Mouse (Mus musculus): ENCODE data around the gene Tbx19. TPM values are rescaled to one million over a fixed set of nuclear protein-coding genes. Genes with fewer than 3 reads are reported as not detected.

Gene Tbx19
- polyA plus RNA-seq, 1 experiment from 2014 or later, result 0.13 TPM

- H3K9ac ChIP-seq (ENCODE audit: low read length), result no peak overlapping the region
- H3K9me3 ChIP-seq (replicated peaks; ENCODE audit: control insufficient read depth, low read length), result no peaks in the 10 kb centered on the region
- H3K4me3 ChIP-seq (ENCODE audit: low read depth, low read length), result no peak overlapping the region
- DNase-seq (ENCODE audit: low spot score) (no peak), ATAC-seq (no peak)
- no peaks in the 10 kb centered on the region for H3K27me3 ChIP-seq (replicated peaks; ENCODE audit: control insufficient read depth, insufficient read depth, low read length)
- 72% methylated on average over 10 of the region's 10 CpGs for WGBS
- no peak overlapping the region for H3K27ac ChIP-seq (ENCODE audit: low read depth, low read length)
- peaks cover 8% of the 10 kb centered on the region; the same call in 1 of the 2 replicates for H3K4me1 ChIP-seq (ENCODE audit: control insufficient read depth, insufficient read depth, low read length)
- H3K36me3 ChIP-seq (ENCODE audit: control insufficient read depth, insufficient read depth, low read length), result no peaks in the 10 kb centered on the region
- H3K4me2 ChIP-seq (ENCODE audit: low read length), result no peak overlapping the region
Measured at GRCm38 (mm10) chr1:165188806-165189580, 28.4 kb upstream of the Tbx19 start.

- peaks cover 4% of the 10 kb centered on the region; the same call in 1 of the 2 replicates for H3K4me1 ChIP-seq (ENCODE audit: control insufficient read depth, insufficient read depth, low read length)
- H3K36me3 ChIP-seq (ENCODE audit: control insufficient read depth, insufficient read depth, low read length), result no peaks in the 10 kb centered on the region
- H3K9me3 ChIP-seq (replicated peaks; ENCODE audit: control insufficient read depth, low read length), result no peaks in the 10 kb centered on the region
- H3K27ac ChIP-seq (ENCODE audit: low read depth, low read length), result 0 out of 2 replicates have a peak overlapping the region, but pooled peaks have one; percentile 44
- no peak overlapping the region for H3K4me2 ChIP-seq (ENCODE audit: low read length)
- DNase-seq (ENCODE audit: low spot score) (peak; percentile 34), ATAC-seq (peak; percentile 30; the same call in 1 of the 2 replicates)
- H3K4me3 ChIP-seq (ENCODE audit: low read depth, low read length), result no peak overlapping the region
- whole genome bisulfite sequencing, result 47% methylated on average over 5 of the region's 5 CpGs
- no peaks in the 10 kb centered on the region for H3K27me3 ChIP-seq (replicated peaks; ENCODE audit: control insufficient read depth, insufficient read depth, low read length)
- H3K9ac ChIP-seq (ENCODE audit: low read length), result no peak overlapping the region
Measured at GRCm38 (mm10) chr1:165187357-165187756, 26.8 kb upstream of the Tbx19 start.

GRCm38 (mm10) chr1:165186491-165186890, 25.9 kb upstream of the Tbx19 start:
- no peak for ATAC-seq

GRCm38 (mm10) chr1:165185116-165185515, 24.5 kb upstream of the Tbx19 start:
- Histone ChIP-seq H3K9ac (ENCODE audit: low read length) (no peak overlapping the region), H3K9me3 (replicated peaks; ENCODE audit: control insufficient read depth, low read length) (no peaks in the 10 kb centered on the region), H3K4me1 (ENCODE audit: control insufficient read depth, insufficient read depth, low read length) (peaks cover 4% of the 10 kb centered on the region; the same call in 1 of the 2 replicates), H3K36me3 (ENCODE audit: control insufficient read depth, insufficient read depth, low read length) (no peaks in the 10 kb centered on the region), H3K4me2 (ENCODE audit: low read length) (no peak overlapping the region), H3K27ac (ENCODE audit: low read depth, low read length) (no peak overlapping the region), H3K4me3 (ENCODE audit: low read depth, low read length) (no peak overlapping the region), H3K27me3 (replicated peaks; ENCODE audit: control insufficient read depth, insufficient read depth, low read length) (no peaks in the 10 kb centered on the region)
- WGBS, result 39% methylated on average over 7 of the region's 7 CpGs
- ATAC-seq, result no peak
- DNase-seq (ENCODE audit: low spot score), result no peak

More at GRCm38 (mm10) chr1:165186491-165186890, 25.9 kb upstream of the Tbx19 start:
- peaks cover 4% of the 10 kb centered on the region; the same call in 1 of the 2 replicates for H3K4me1 ChIP-seq (ENCODE audit: control insufficient read depth, insufficient read depth, low read length)
- no peaks in the 10 kb centered on the region for H3K36me3 ChIP-seq (ENCODE audit: control insufficient read depth, insufficient read depth, low read length)
- 79% methylated on average over 12 of the region's 12 CpGs for WGBS
- H3K4me3 ChIP-seq (ENCODE audit: low read depth, low read length), result no peak overlapping the region
- DNase-seq (ENCODE audit: low spot score), result no peak
- no peak overlapping the region for H3K4me2 ChIP-seq (ENCODE audit: low read length)
- H3K27me3 ChIP-seq (replicated peaks; ENCODE audit: control insufficient read depth, insufficient read depth, low read length), result no peaks in the 10 kb centered on the region
- no peak overlapping the region for H3K27ac ChIP-seq (ENCODE audit: low read depth, low read length)
- no peaks in the 10 kb centered on the region for H3K9me3 ChIP-seq (replicated peaks; ENCODE audit: control insufficient read depth, low read length)
- 0 out of 2 replicates have a peak overlapping the region, but pooled peaks have one; percentile 13 for H3K9ac ChIP-seq (ENCODE audit: low read length)

- Histone ChIP-seq H3K27ac (ENCODE audit: low read depth, low read length) (no peak overlapping the region), H3K4me1 (ENCODE audit: control insufficient read depth, insufficient read depth, low read length) (peaks cover 4% of the 10 kb centered on the region; the same call in 1 of the 2 replicates), H3K36me3 (ENCODE audit: control insufficient read depth, insufficient read depth, low read length) (no peaks in the 10 kb centered on the region), H3K4me3 (ENCODE audit: low read depth, low read length) (no peak overlapping the region), H3K4me2 (ENCODE audit: low read length) (no peak overlapping the region), H3K9ac (ENCODE audit: low read length) (no peak overlapping the region), H3K27me3 (replicated peaks; ENCODE audit: control insufficient read depth, insufficient read depth, low read length) (no peaks in the 10 kb centered on the region), H3K9me3 (replicated peaks; ENCODE audit: control insufficient read depth, low read length) (no peaks in the 10 kb centered on the region)
- WGBS, result 90% methylated on average over 3 of the region's 3 CpGs
- DNase-seq (ENCODE audit: low spot score) (no peak), ATAC-seq (no peak)
Measured at GRCm38 (mm10) chr1:165184178-165184577, 23.6 kb upstream of the Tbx19 start.

GRCm38 (mm10) chr1:165183400-165183799, 22.8 kb upstream of the Tbx19 start:
- DNase-seq (ENCODE audit: low spot score), result no peak
- Histone ChIP-seq H3K9me3 (replicated peaks; ENCODE audit: control insufficient read depth, low read length) (no peaks in the 10 kb centered on the region), H3K4me1 (ENCODE audit: control insufficient read depth, insufficient read depth, low read length) (peaks cover 4% of the 10 kb centered on the region; the same call in 1 of the 2 replicates), H3K9ac (ENCODE audit: low read length) (no peak overlapping the region), H3K36me3 (ENCODE audit: control insufficient read depth, insufficient read depth, low read length) (no peaks in the 10 kb centered on the region), H3K27me3 (replicated peaks; ENCODE audit: control insufficient read depth, insufficient read depth, low read length) (no peaks in the 10 kb centered on the region), H3K27ac (ENCODE audit: low read depth, low read length) (no peak overlapping the region), H3K4me3 (ENCODE audit: low read depth, low read length) (no peak overlapping the region), H3K4me2 (ENCODE audit: low read length) (no peak overlapping the region)
- no peak for ATAC-seq
- 81% methylated on average over 6 of the region's 6 CpGs for WGBS

GRCm38 (mm10) chr1:165179321-165179720, 18.7 kb upstream of the Tbx19 start:
- no peak overlapping the region for H3K4me2 ChIP-seq (ENCODE audit: low read length)
- no peak for ATAC-seq
- no peak overlapping the region for H3K9ac ChIP-seq (ENCODE audit: low read length)
- H3K4me1 ChIP-seq (ENCODE audit: control insufficient read depth, insufficient read depth, low read length), result no peaks in the 10 kb centered on the region
- H3K27me3 ChIP-seq (replicated peaks; ENCODE audit: control insufficient read depth, insufficient read depth, low read length), result no peaks in the 10 kb centered on the region
- no peak overlapping the region for H3K27ac ChIP-seq (ENCODE audit: low read depth, low read length)
- no peak overlapping the region for H3K4me3 ChIP-seq (ENCODE audit: low read depth, low read length)
- WGBS, result 84% methylated on average over 5 of the region's 5 CpGs
- no peaks in the 10 kb centered on the region for H3K9me3 ChIP-seq (replicated peaks; ENCODE audit: control insufficient read depth, low read length)
- DNase-seq (ENCODE audit: low spot score), result no peak
- H3K36me3 ChIP-seq (ENCODE audit: control insufficient read depth, insufficient read depth, low read length), result no peaks in the 10 kb centered on the region

GRCm38 (mm10) chr1:165178075-165178474, 17.5 kb upstream of the Tbx19 start:
- no peak overlapping the region for H3K9ac ChIP-seq (ENCODE audit: low read length)
- no peak overlapping the region for H3K27ac ChIP-seq (ENCODE audit: low read depth, low read length)
- DNase-seq (ENCODE audit: low spot score) (no peak), ATAC-seq (no peak)
- 78% methylated on average over 6 of the region's 6 CpGs for WGBS
- H3K4me3 ChIP-seq (ENCODE audit: low read depth, low read length), result no peak overlapping the region
- no peaks in the 10 kb centered on the region for H3K4me1 ChIP-seq (ENCODE audit: control insufficient read depth, insufficient read depth, low read length)
- no peaks in the 10 kb centered on the region for H3K36me3 ChIP-seq (ENCODE audit: control insufficient read depth, insufficient read depth, low read length)
- no peaks in the 10 kb centered on the region for H3K27me3 ChIP-seq (replicated peaks; ENCODE audit: control insufficient read depth, insufficient read depth, low read length)
- H3K4me2 ChIP-seq (ENCODE audit: low read length), result no peak overlapping the region
- no peaks in the 10 kb centered on the region for H3K9me3 ChIP-seq (replicated peaks; ENCODE audit: control insufficient read depth, low read length)

GRCm38 (mm10) chr1:165174059-165174616, 13.6 kb upstream of the Tbx19 start:
- ATAC-seq (no peak), DNase-seq (ENCODE audit: low spot score) (no peak)
- Histone ChIP-seq H3K9me3 (replicated peaks; ENCODE audit: control insufficient read depth, low read length) (no peaks in the 10 kb centered on the region), H3K4me2 (ENCODE audit: low read length) (no peak overlapping the region), H3K4me1 (ENCODE audit: control insufficient read depth, insufficient read depth, low read length) (no peaks in the 10 kb centered on the region), H3K27ac (ENCODE audit: low read depth, low read length) (no peak overlapping the region), H3K27me3 (replicated peaks; ENCODE audit: control insufficient read depth, insufficient read depth, low read length) (no peaks in the 10 kb centered on the region), H3K4me3 (ENCODE audit: low read depth, low read length) (no peak overlapping the region), H3K36me3 (ENCODE audit: control insufficient read depth, insufficient read depth, low read length) (no peaks in the 10 kb centered on the region), H3K9ac (ENCODE audit: low read length) (no peak overlapping the region)
- 44% methylated on average over 6 of the region's 9 CpGs for WGBS

Data from forebrain, embryonic 14.5 days (tissue).